ENCODE assay signal across 27 mouse cellular contexts in the genomic region with DNA sequence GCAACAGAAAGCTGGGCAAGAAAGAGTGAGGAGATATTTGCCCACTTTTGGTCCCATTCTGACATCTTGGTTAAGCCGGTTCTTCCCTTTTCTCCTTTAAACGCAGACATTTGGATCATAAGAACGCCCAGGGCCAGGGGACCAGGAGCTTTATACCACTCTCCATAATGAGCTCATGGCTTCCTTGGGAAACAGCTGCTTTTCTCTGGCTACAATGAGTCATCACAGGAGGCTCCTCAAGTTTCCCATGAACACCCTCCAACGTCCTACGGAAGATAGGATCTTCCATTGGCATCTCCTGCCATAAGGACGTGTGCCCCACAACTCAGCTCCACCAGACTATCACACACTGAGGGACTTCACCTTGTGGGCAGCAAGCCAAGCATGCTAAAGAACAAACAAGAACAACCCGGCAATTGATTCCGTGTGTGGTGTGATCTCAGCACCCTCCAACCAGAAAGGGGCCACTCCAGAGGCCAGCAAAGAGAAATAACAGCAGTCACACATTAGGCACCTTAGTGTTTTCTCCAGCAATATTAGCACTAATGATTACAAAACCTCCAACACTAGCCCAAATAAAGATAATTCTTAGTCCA.
A peak's percentile ranks its signal among the peaks of the same experiment; 100 is the strongest.
DNase-seq lines count a peak whose midpoint lies in the region; ATAC-seq and TF ChIP-seq lines count a peak whose summit lies in the region.
"Had no signal": no experiment of that assay in that cellular context is flagged by ENCODE, and none has a peak within 500 bp of the region (broad histone marks: within the 10 kb centered on the region; RNA-seq: fewer than 3 reads in every experiment).

No protein-coding gene starts in this region.

- H3K9ac ChIP-seq in CH12.LX (ENCODE audit: insufficient read depth, low read depth), result no peak overlapping the region
- H3K9ac ChIP-seq: embryonic facial prominence, embryonic 12.5 days; forebrain, embryonic 13.5 days; heart, embryonic 15.5 days; hindbrain, embryonic 12.5 days; neural tube, embryonic 13.5 days had no signal

- peak overlapping the region; percentile 1; the same call in 1 of the 2 replicates for H3K4me2 ChIP-seq in CH12.LX (ENCODE audit: insufficient read depth, low read depth, poor library complexity, severe bottlenecking)
- H3K4me2 ChIP-seq: embryonic facial prominence, embryonic 12.5 days; forebrain, embryonic 13.5 days; heart, embryonic 15.5 days; hindbrain, embryonic 12.5 days; neural tube, embryonic 13.5 days had no signal

- TF ChIP-seq CTCF in CH12.LX (conservative IDR thresholded peaks at IDR 0.05 in 1 of 2, IDR thresholded peaks at IDR 0.05 in 1 of 2; ENCODE audit: low read depth in 2 of 2, low read length in 2 of 2), result no peak

- no peak; the same call in 1 of the 2 replicates for TF ChIP-seq POLR2A in CH12.LX (IDR thresholded peaks at IDR 0.05; ENCODE audit: low read depth, low read length)

- intact Hi-C loops in heart, postnatal 25 days (cut with DNase I), result no loop called here
- intact Hi-C loops in heart, postnatal 10 days (cut with DNase I), result loop anchor here (5.0 kb wide), 2 partner anchors 62 to 133 kb away; no protein-coding TSS in a partner anchor

- ATAC-seq in frontal cortex, adult (ENCODE audit: low TSS enrichment), result peak; percentile 29; the same call in 1 of the 2 replicates
- ATAC-seq: forebrain, embryonic 13.5 days had no signal

- H3K36me3 ChIP-seq in CH12.LX (replicated peaks in 1 of 2; ENCODE audit: control insufficient read depth in 1 of 2, insufficient read depth in 1 of 2, low read length in 1 of 2), result peaks cover 12 to 55% of the 10 kb centered on the region in 2 experiments
- H3K36me3 ChIP-seq: embryonic facial prominence, embryonic 12.5 days; heart, embryonic 15.5 days; hindbrain, embryonic 12.5 days; limb, embryonic 10.5 days had no signal

- dilution Hi-C loops in CH12.LX (cut with MboI; ENCODE audit: extremely low pct_ligation_motif_present, extremely low pct_unique_long_range_greater_than_20kb, low sequenced_read_pairs), result no loop called here

- no peak for DNase-seq in frontal cortex, adult 2 months (ENCODE audit: extremely low spot score in 1 of 2, low spot score in 1 of 2)
- peak; percentile 40 for DNase-seq in heart, adult 8-10 months (ENCODE audit: low spot score)
- DNase-seq in heart, postnatal 25 days (ENCODE audit: low spot score), result no peak
- peak; percentile 63 for DNase-seq in CH12.LX (ENCODE audit: extremely low read depth)
- peak; percentile 33 to 47 for DNase-seq in heart, postnatal 10 days
- DNase-seq in urinary bladder, postnatal 4 days (ENCODE audit: low spot score in 2 of 2), result no peak
- no peak for DNase-seq in kidney, postnatal 36 days
- DNase-seq: adrenal gland, adult 2 months; cerebellum, adult 2 months; cerebellum, postnatal 25 days; gastrocnemius, postnatal 36 days; kidney, adult 18-20 months; lung, adult 2 months; midbrain, embryonic 14.5 days; retina, postnatal 1 day; right cerebral cortex, postnatal 25 days; thymus, postnatal 25 days had no signal

- peaks cover 41 to 72% of the 10 kb centered on the region in 2 experiments for H3K4me1 ChIP-seq in CH12.LX (ENCODE audit: control insufficient read depth in 1 of 2, insufficient read depth in 2 of 2)
- H3K4me1 ChIP-seq: embryonic facial prominence, embryonic 12.5 days; hindbrain, embryonic 12.5 days; limb, embryonic 10.5 days had no signal

- no peak for TF ChIP-seq RAD21 in CH12.LX (IDR thresholded peaks at IDR 0.05; ENCODE audit: low read depth, low read length)

- H3K27me3 ChIP-seq in CH12.LX (replicated peaks), result no peaks in the 10 kb centered on the region
- H3K27me3 ChIP-seq: embryonic facial prominence, embryonic 12.5 days; forebrain, embryonic 13.5 days; heart, embryonic 15.5 days; hindbrain, embryonic 12.5 days; megakaryocyte, embryonic 14.5 days; neural tube, embryonic 13.5 days had no signal

- peaks cover 10% of the 10 kb centered on the region for H3K9me3 ChIP-seq in CH12.LX (replicated peaks; ENCODE audit: low read length)
- H3K9me3 ChIP-seq: embryonic facial prominence, embryonic 12.5 days; forebrain, embryonic 13.5 days; G1E; heart, embryonic 15.5 days; limb, embryonic 10.5 days; neural tube, embryonic 13.5 days had no signal

- H3K79me2 ChIP-seq in CH12.LX (replicated peaks; ENCODE audit: control insufficient read depth, extremely low read depth, insufficient read depth, poor library complexity, severe bottlenecking), result peaks cover 27% of the 10 kb centered on the region

- in situ Hi-C loops in CH12.LX (cut with MboI; ENCODE audit: low pct_ligation_motif_present, low pct_unique_long_range_greater_than_20kb, low sequenced_read_pairs), result no loop called here

- H3K27ac ChIP-seq in CH12.LX (ENCODE audit: insufficient read depth, low read depth), result peak overlapping the region; percentile 47; the same call in 1 of the 2 replicates
- H3K27ac ChIP-seq: embryonic facial prominence, embryonic 12.5 days; forebrain, embryonic 13.5 days; heart, embryonic 15.5 days; hindbrain, embryonic 12.5 days; kidney, postnatal 0 days; limb, embryonic 10.5 days; neural tube, embryonic 13.5 days had no signal

- TF ChIP-seq EP300 in CH12.LX (IDR thresholded peaks at IDR 0.05; ENCODE audit: low read length), result no peak

- no peak overlapping the region for H3K4me3 ChIP-seq in CH12.LX (replicated peaks in 1 of 3; ENCODE audit: low read depth in 2 of 3, low read length in 2 of 3, poor library complexity in 1 of 3)
- H3K4me3 ChIP-seq: embryonic facial prominence, embryonic 12.5 days; forebrain, embryonic 13.5 days; heart, embryonic 15.5 days; hindbrain, embryonic 12.5 days; limb, embryonic 10.5 days; megakaryocyte, embryonic 14.5 days; neural tube, embryonic 13.5 days had no signal

TF ChIP-seq in CH12.LX, 34 proteins besides CTCF, POLR2A, EP300 and RAD21:
- TF ChIP-seq SMC3 (IDR thresholded peaks at IDR 0.05; ENCODE audit: low read depth, low read length) (no peak), BHLHE40 (IDR thresholded peaks at IDR 0.05; ENCODE audit: low read depth, low read length) (0 out of 2 replicates have a peak, but pooled peaks have one; percentile 11)
TF ChIP-seq in CH12.LX: peak in this region for 1.

Comparison
In these comparisons a context has a peak if more than half of its experiments do, and no peak if none do; other contexts are left out.
1. DNase-seq: peak in heart, adult 8-10 months (single experiment), CH12.LX (single experiment) and heart, postnatal 10 days (2 of 2); none in frontal cortex, adult 2 months (0 of 2), heart, postnatal 25 days (single experiment), urinary bladder, postnatal 4 days (0 of 2) and kidney, postnatal 36 days (0 of 2).